Mouse (Mus musculus) embryonic fibroblast, embryonic 13.5 days (primary cell): ENCODE measurements around the gene Olfr477. TPM values are rescaled to one million over a fixed set of nuclear protein-coding genes. Genes with fewer than 3 reads are reported as not detected.
"Not testable (repeated sequence)": the region's sequence is repeated elsewhere in the genome, so short reads cannot be mapped to it uniquely, and the experiment has no call there.

ENCODE experiments used
- H3K27ac ChIP-seq: 2 replicates; pipeline ENCODE4 v1.5.1; 2012; ENCODE audit warnings: low read length, control low read depth, inconsistent platforms; ENCODE audit not compliant: insufficient read depth
- H3K4me1 ChIP-seq: 2 replicates; pipeline ENCODE4 v1.6.1; 2011; ENCODE audit warnings: low read length; ENCODE audit not compliant: control insufficient read depth, insufficient read depth
- H3K4me3 ChIP-seq: 2 replicates; pipeline ENCODE4 v1.5.1; 2011; ENCODE audit warnings: mild to moderate bottlenecking, control low read depth, low read length; ENCODE audit not compliant: insufficient read depth
- CTCF ChIP-seq: IDR thresholded peaks from 2 replicates; pipeline ENCODE4 v1.5.1; 2011; ENCODE audit warnings: mild to moderate bottlenecking, control low read depth, low read length, moderate library complexity, borderline replicate concordance; ENCODE audit not compliant: insufficient read depth
- POLR2A ChIP-seq: IDR thresholded peaks from 2 replicates; pipeline ENCODE4 v1.6.1; 2011; ENCODE audit warnings: low read depth, mild to moderate bottlenecking, control low read depth, low read length, moderate library complexity
- polyA plus RNA-seq: library from polyadenylated mRNA; stranded (reverse); fragments of >200 nt; gene quantifications from 2 replicates; pipeline ENCODE4 v1.2.4, GENCODE M21; 2011; ENCODE audit warnings: low read depth; ENCODE audit not compliant: missing spikeins, insufficient read length

Olfr477 gene
- polyA plus RNA-seq = not detected in 2 replicates

- no peak for TF ChIP-seq POLR2A
- TF ChIP-seq CTCF = no peak
- H3K4me3 ChIP-seq = no peak within 1 kb of the TSS
- no peak within 1 kb of the TSS for H3K27ac ChIP-seq
- no peaks in the 10 kb centered on the region for H3K4me1 ChIP-seq
Observed at GRCm38 (mm10) chr7:107986393-107986792, at the start of gene Olfr477. Gene Olfr477, plus strand, starts transcription at chr7:107986693.

DNA sequence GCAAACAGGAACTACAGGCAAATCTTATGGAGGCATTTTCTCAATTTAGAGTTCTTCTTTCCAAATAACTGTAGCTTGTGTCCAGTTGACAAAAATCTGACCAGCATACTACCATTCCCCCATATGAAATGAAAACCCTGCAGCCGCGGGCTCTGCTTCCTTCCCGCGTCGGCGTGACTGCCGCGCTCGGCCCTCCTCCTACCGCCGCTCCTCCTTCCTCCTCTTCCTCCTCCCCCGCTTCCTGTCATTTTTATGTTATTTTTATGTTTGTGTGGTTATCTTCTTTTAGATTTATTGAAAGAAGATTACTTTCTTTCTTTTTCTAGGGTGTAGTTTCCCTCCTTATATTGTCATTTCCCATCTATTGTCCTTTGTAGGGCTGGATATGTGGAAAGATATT is 34.0 kb upstream of the Olfr477 start:
- not testable (repeated sequence) for H3K27ac ChIP-seq, H3K4me3 ChIP-seq, H3K4me1 ChIP-seq

DNA sequence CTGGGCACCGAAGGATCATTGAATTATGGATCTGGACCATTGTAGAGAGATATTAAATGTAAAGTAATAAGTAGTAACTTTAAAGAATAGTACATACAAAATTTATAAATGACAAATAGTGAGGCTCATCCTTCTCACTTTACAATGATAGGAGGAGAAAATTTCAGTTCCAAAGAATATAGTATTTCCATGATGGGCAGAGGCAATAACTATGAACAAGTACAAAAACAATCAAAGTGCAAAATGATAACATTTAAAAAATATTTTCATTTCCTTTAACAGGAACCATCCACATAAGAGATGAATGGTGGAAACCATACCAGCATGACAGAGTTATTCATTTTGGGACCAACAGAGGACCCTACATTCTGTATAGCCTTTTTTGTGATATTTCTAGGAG is 32.1 kb upstream of the Olfr477 start, which contains the start of gene Olfr474:
Gene Olfr474 (plus strand): TSS at position 301 of the 400 bp plus-strand sequence.
- Histone ChIP-seq H3K4me1 (no peaks in the 10 kb centered on the region), H3K27ac (no peak within 1 kb of the TSS), H3K4me3 (no peak within 1 kb of the TSS)
- TF ChIP-seq CTCF (no peak), POLR2A (no peak)

DNA sequence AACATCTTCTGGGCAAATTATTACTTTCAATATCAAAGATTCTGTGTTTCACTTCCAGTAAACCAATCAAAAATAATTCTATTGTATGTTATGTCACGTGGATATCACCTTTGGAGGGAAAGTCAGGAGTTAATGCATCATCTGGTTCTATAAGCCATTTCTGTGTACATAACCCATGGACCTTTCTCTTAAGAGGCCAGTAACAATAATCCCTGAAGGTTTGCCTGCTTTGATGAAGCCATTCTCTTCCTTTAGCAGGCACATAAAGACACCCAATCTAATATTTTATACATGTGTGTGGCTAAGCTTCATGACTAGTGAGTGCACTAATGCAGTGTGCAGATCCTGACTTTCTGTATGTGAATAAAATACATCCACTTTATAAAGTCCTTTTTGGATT is 22.0 kb upstream of the Olfr477 start, which contains the start of gene Olfr476:
Gene Olfr476 (plus strand): TSS at position 301 of the 400 bp plus-strand sequence.
- no peak within 1 kb of the TSS for H3K27ac ChIP-seq
- no peak for TF ChIP-seq POLR2A
- no peak for TF ChIP-seq CTCF
- H3K4me3 ChIP-seq = no peak within 1 kb of the TSS
- H3K4me1 ChIP-seq = no peaks in the 10 kb centered on the region

DNA sequence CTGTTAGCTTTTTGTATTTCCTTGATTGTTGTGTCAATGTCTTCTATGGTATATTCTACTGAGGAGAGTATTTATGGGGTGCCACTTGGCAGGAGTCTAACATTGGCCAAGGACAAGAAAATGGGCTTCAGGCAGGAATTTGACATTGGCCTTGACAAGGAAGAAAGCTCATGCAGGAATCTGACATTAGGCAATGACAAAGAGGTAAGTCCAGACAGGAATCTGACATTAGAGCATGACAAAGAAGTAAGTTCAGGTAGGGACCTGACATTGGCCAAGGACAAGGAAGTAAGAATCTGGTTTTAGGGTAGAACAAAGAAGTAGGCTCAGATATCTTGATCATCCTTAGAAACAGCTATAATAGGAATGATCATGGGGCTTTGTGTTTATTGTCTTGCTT is 27.8 kb downstream of the Olfr477 start:
- not testable (repeated sequence) for H3K4me1 ChIP-seq, H3K4me3 ChIP-seq, H3K27ac ChIP-seq

GRCm38 (mm10) chr7:108033889-108034288 is 47.4 kb downstream of the Olfr477 start, which contains the start of gene Olfr478:
Gene Olfr478, minus strand, starts transcription at chr7:108033989.
- H3K4me1 ChIP-seq = no peaks in the 10 kb centered on the region
- TF ChIP-seq CTCF (no peak), POLR2A (no peak)
- H3K27ac ChIP-seq = no peak within 1 kb of the TSS
- no peak within 1 kb of the TSS for H3K4me3 ChIP-seq

Other genes starting within 250 kb of the Olfr477 start
- gene Cyb5r2, start 228.7 kb upstream of the Olfr477 start, polyA plus RNA-seq = 1.8 and 3.3 TPM in 2 replicates
- not detected in 2 replicates for gene Ovch2, start 185.5 kb upstream of the Olfr477 start, polyA plus RNA-seq
- gene Olfr467, start 174.4 kb upstream of the Olfr477 start, polyA plus RNA-seq = not detected in 2 replicates
- gene Olfr469, start 161.2 kb upstream of the Olfr477 start, polyA plus RNA-seq = not detected in 2 replicates
- not detected in 2 replicates for gene Olfr470, start 139.2 kb upstream of the Olfr477 start, polyA plus RNA-seq
- gene Olfr472, start 88.8 kb upstream of the Olfr477 start, polyA plus RNA-seq = 0.08 TPM in 1 of 2 replicates, not detected in the other
- not detected in 2 replicates for gene Olfr473, start 56.2 kb upstream of the Olfr477 start, polyA plus RNA-seq
- gene Olfr474, start 32.0 kb upstream of the Olfr477 start, polyA plus RNA-seq = not detected in 2 replicates
- not detected in 2 replicates for gene Olfr476, start 21.9 kb upstream of the Olfr477 start, polyA plus RNA-seq
- not detected in 2 replicates for gene Olfr478, start 47.3 kb downstream of the Olfr477 start, polyA plus RNA-seq
- gene Olfr479, start 64.0 kb downstream of the Olfr477 start, polyA plus RNA-seq = not detected in 2 replicates
- gene Olfr480, start 80.7 kb downstream of the Olfr477 start, polyA plus RNA-seq = not detected in 2 replicates
- not detected in 2 replicates for gene Olfr481, start 93.2 kb downstream of the Olfr477 start, polyA plus RNA-seq
- not detected in 2 replicates for gene Olfr482, start 110.9 kb downstream of the Olfr477 start, polyA plus RNA-seq
- gene Olfr483, start 114.2 kb downstream of the Olfr477 start, polyA plus RNA-seq = not detected in 2 replicates
- gene Olfr484, start 140.8 kb downstream of the Olfr477 start, polyA plus RNA-seq = not detected in 2 replicates
- not detected in 2 replicates for gene Olfr485, start 173.2 kb downstream of the Olfr477 start, polyA plus RNA-seq
- gene Olfr486, start 186.0 kb downstream of the Olfr477 start, polyA plus RNA-seq = not detected in 2 replicates
- gene Olfr487, start 227.9 kb downstream of the Olfr477 start, polyA plus RNA-seq = not detected in 2 replicates